Mouse (Mus musculus) heart, embryonic 15.5 days (tissue): ENCODE measurements around the gene Htr3a. TPM values are rescaled to one million over a fixed set of nuclear protein-coding genes. Genes with fewer than 3 reads are reported as not detected.

Source experiments
- ATAC-seq: fragments of 200-750 bp; cut with Nextera tagmentation; replicated peaks from 2 replicates; pipeline ENCODE4 v1.8.0; 2017; ENCODE audit warnings: low read depth, moderate TSS enrichment; ENCODE audit not compliant: insufficient number of reproducible peaks, insufficient read depth, low FRiP score
- H3K27ac ChIP-seq: fragments of 300-500 bp; sonication (generic); 2 replicates; pipeline ENCODE4 v1.5.1; 2015; ENCODE audit warnings: mild to moderate bottlenecking, inconsistent platforms
- H3K27me3 ChIP-seq: fragments of 300-500 bp; sonication (generic); 2 replicates; pipeline ENCODE4 v1.6.1; 2015; ENCODE audit warnings: inconsistent platforms
- H3K36me3 ChIP-seq: fragments of 300-500 bp; sonication (generic); 2 replicates; pipeline ENCODE4 v1.6.1; 2015; ENCODE audit warnings: mild to moderate bottlenecking, inconsistent platforms
- H3K4me1 ChIP-seq: fragments of 300-500 bp; sonication (generic); replicated peaks from 2 replicates; pipeline ENCODE4 v1.6.1; 2015; ENCODE audit warnings: inconsistent platforms
- H3K4me2 ChIP-seq: fragments of 300-500 bp; sonication (generic); 2 replicates; pipeline ENCODE4 v1.6.1; 2015; ENCODE audit warnings: inconsistent platforms, mild to moderate bottlenecking, moderate library complexity
- H3K4me3 ChIP-seq: fragments of 300-500 bp; sonication (generic); 2 replicates; pipeline ENCODE4 v1.5.1; 2015; ENCODE audit warnings: mild to moderate bottlenecking, inconsistent platforms
- H3K9ac ChIP-seq: fragments of 300-500 bp; sonication (generic); 2 replicates; pipeline ENCODE4 v1.6.1; 2015; ENCODE audit warnings: mild to moderate bottlenecking, inconsistent platforms
- H3K9me3 ChIP-seq: fragments of 300-500 bp; sonication (generic); replicated peaks from 2 replicates; pipeline ENCODE4 v1.6.1; 2016; ENCODE audit warnings: inconsistent platforms
- WGBS: fragments of 180-500 bp; shearing (Covaris S2); methylation state at CpG from one replicate; pipeline ENCODE4 v1.1.7; 2015; ENCODE audit warnings: mixed read lengths; 5-methylcytosine and 5-hydroxymethylcytosine counted together
- polyA plus RNA-seq: library from polyadenylated mRNA; unstranded; fragments of >200 nt; fragmentation: Nextera tagmentation; extraction: Ambion mirVana; gene quantifications from 2 replicates; pipeline ENCODE4 v1.2.1, GENCODE M21; 2015

Htr3a gene
- polyA plus RNA-seq, 1 experiment from 2014 or later: 0.60 TPM

- Histone ChIP-seq H3K27ac (no peak overlapping the region), H3K9ac (no peak overlapping the region), H3K4me1 (no peaks in the 10 kb centered on the region), H3K4me2 (no peak overlapping the region), H3K27me3 (peaks cover 31% of the 10 kb centered on the region), H3K36me3 (no peaks in the 10 kb centered on the region), H3K4me3 (no peak overlapping the region), H3K9me3 (no peaks in the 10 kb centered on the region)
- 23% methylated on average over 3 of the region's 3 CpGs for WGBS
- no peak for ATAC-seq
Observed at GRCm38 (mm10) chr9:48893986-48894385, 16.9 kb downstream of the Htr3a start.

- no peaks in the 10 kb centered on the region for H3K9me3 ChIP-seq
Observed at GRCm38 (mm10) chr9:48889093-48889492, 21.8 kb downstream of the Htr3a start.

GRCm38 (mm10) chr9:48872896-48873295, 38.0 kb downstream of the Htr3a start:
- Histone ChIP-seq H3K36me3 (no peaks in the 10 kb centered on the region), H3K27me3 (peaks cover 5% of the 10 kb centered on the region), H3K9me3 (no peaks in the 10 kb centered on the region), H3K27ac (no peak overlapping the region), H3K4me3 (no peak overlapping the region), H3K4me2 (no peak overlapping the region), H3K4me1 (no peaks in the 10 kb centered on the region), H3K9ac (no peak overlapping the region)
- WGBS: 78% methylated on average over 8 of the region's 8 CpGs
- ATAC-seq: no peak

More at GRCm38 (mm10) chr9:48889093-48889492, 21.8 kb downstream of the Htr3a start:
- H3K4me1 ChIP-seq: no peaks in the 10 kb centered on the region
- no peak overlapping the region for H3K27ac ChIP-seq
- H3K9ac ChIP-seq: no peak overlapping the region
- ATAC-seq: no peak
- H3K36me3 ChIP-seq: no peaks in the 10 kb centered on the region
- WGBS: 74% methylated on average over 7 of the region's 7 CpGs
- H3K4me2 ChIP-seq: no peak overlapping the region
- H3K27me3 ChIP-seq: peaks cover 6% of the 10 kb centered on the region; the same call in 1 of the 2 replicates
- H3K4me3 ChIP-seq: no peak overlapping the region

GRCm38 (mm10) chr9:48866523-48867121, 44.3 kb downstream of the Htr3a start:
- H3K4me3 ChIP-seq: no peak overlapping the region
- no peak overlapping the region for H3K27ac ChIP-seq
- H3K27me3 ChIP-seq: peaks cover 31% of the 10 kb centered on the region
- H3K9ac ChIP-seq: no peak overlapping the region
- H3K4me1 ChIP-seq: no peaks in the 10 kb centered on the region
- H3K36me3 ChIP-seq: no peaks in the 10 kb centered on the region
- 64% methylated on average over 12 of the region's 12 CpGs for WGBS
- no peak overlapping the region for H3K4me2 ChIP-seq
- no peak for ATAC-seq
- H3K9me3 ChIP-seq: no peaks in the 10 kb centered on the region

- H3K36me3 ChIP-seq: no peaks in the 10 kb centered on the region
- H3K9me3 ChIP-seq: no peaks in the 10 kb centered on the region
- H3K9ac ChIP-seq: no peak overlapping the region
- no peak overlapping the region for H3K27ac ChIP-seq
- H3K4me1 ChIP-seq: no peaks in the 10 kb centered on the region
- H3K4me2 ChIP-seq: no peak overlapping the region
- no peak for ATAC-seq
- 49% methylated on average over 9 of the region's 9 CpGs for WGBS
- peaks cover 33% of the 10 kb centered on the region for H3K27me3 ChIP-seq
- no peak overlapping the region for H3K4me3 ChIP-seq
Observed at GRCm38 (mm10) chr9:48865235-48865634, 45.7 kb downstream of the Htr3a start.

GRCm38 (mm10) chr9:48861481-48861880, 49.4 kb downstream of the Htr3a start:
- Histone ChIP-seq H3K9ac (no peak overlapping the region), H3K9me3 (no peaks in the 10 kb centered on the region), H3K4me3 (no peak overlapping the region), H3K27ac (no peak overlapping the region), H3K4me1 (no peaks in the 10 kb centered on the region), H3K4me2 (no peak overlapping the region), H3K36me3 (no peaks in the 10 kb centered on the region), H3K27me3 (peaks cover 26% of the 10 kb centered on the region)
- ATAC-seq: no peak
- 81% methylated on average over 10 of the region's 10 CpGs for WGBS

GRCm38 (mm10) chr9:48860526-48860845, 50.4 kb downstream of the Htr3a start:
- Histone ChIP-seq H3K27me3 (peaks cover 18% of the 10 kb centered on the region), H3K4me2 (no peak overlapping the region), H3K36me3 (no peaks in the 10 kb centered on the region), H3K27ac (no peak overlapping the region), H3K4me3 (no peak overlapping the region), H3K4me1 (no peaks in the 10 kb centered on the region), H3K9me3 (no peaks in the 10 kb centered on the region), H3K9ac (no peak overlapping the region)
- peak; percentile 55 for ATAC-seq
- WGBS: 4% methylated on average over 6 of the region's 6 CpGs

- no peak overlapping the region for H3K27ac ChIP-seq
- H3K36me3 ChIP-seq: no peaks in the 10 kb centered on the region
- H3K4me1 ChIP-seq: no peaks in the 10 kb centered on the region
- WGBS: 36% methylated on average over 10 of the region's 10 CpGs
- H3K4me3 ChIP-seq: no peak overlapping the region
- no peak overlapping the region for H3K9ac ChIP-seq
- no peaks in the 10 kb centered on the region for H3K9me3 ChIP-seq
- no peak overlapping the region for H3K4me2 ChIP-seq
- 0 out of 2 replicates have a peak, but pooled peaks have one; percentile 14 for ATAC-seq
- peaks cover 16% of the 10 kb centered on the region for H3K27me3 ChIP-seq
Observed at GRCm38 (mm10) chr9:48859828-48860525, 50.9 kb downstream of the Htr3a start.

GRCm38 (mm10) chr9:48857944-48858343, 53.0 kb downstream of the Htr3a start:
- WGBS: 70% methylated on average over 7 of the region's 7 CpGs
- Histone ChIP-seq H3K27me3 (peaks cover 16% of the 10 kb centered on the region), H3K27ac (no peak overlapping the region), H3K36me3 (no peaks in the 10 kb centered on the region), H3K4me2 (no peak overlapping the region), H3K9me3 (no peaks in the 10 kb centered on the region), H3K4me1 (no peaks in the 10 kb centered on the region), H3K9ac (no peak overlapping the region), H3K4me3 (no peak overlapping the region)
- ATAC-seq: no peak

- H3K4me3 ChIP-seq: no peak overlapping the region
- no peak for ATAC-seq
- no peaks in the 10 kb centered on the region for H3K9me3 ChIP-seq
- peaks cover 3% of the 10 kb centered on the region for H3K27me3 ChIP-seq
- 76% methylated on average over 4 of the region's 4 CpGs for WGBS
- H3K4me1 ChIP-seq: no peaks in the 10 kb centered on the region
- H3K9ac ChIP-seq: no peak overlapping the region
- H3K27ac ChIP-seq: no peak overlapping the region
- H3K36me3 ChIP-seq: no peaks in the 10 kb centered on the region
- H3K4me2 ChIP-seq: no peak overlapping the region
Observed at GRCm38 (mm10) chr9:48856240-48856639, 54.7 kb downstream of the Htr3a start.

GRCm38 (mm10) chr9:48849531-48849930, 61.4 kb downstream of the Htr3a start:
- Histone ChIP-seq H3K9ac (no peak overlapping the region), H3K9me3 (no peaks in the 10 kb centered on the region), H3K27me3 (no peaks in the 10 kb centered on the region), H3K36me3 (no peaks in the 10 kb centered on the region), H3K27ac (no peak overlapping the region), H3K4me1 (no peaks in the 10 kb centered on the region), H3K4me3 (no peak overlapping the region), H3K4me2 (no peak overlapping the region)
- no peak for ATAC-seq
- 63% methylated on average over 5 of the region's 5 CpGs for WGBS
